Mouse (Mus musculus): ENCODE measurements around the gene Cmc2.

The Cmc2 gene

GRCm38 (mm10) chr8:116921337-116922059, at the start of gene Cmc2, which contains the start of gene Cenpn:
Cmc2 (minus strand) TSS chr8:116921455.
Cenpn (plus strand) TSS chr8:116921730.
- CTCF ChIA-PET, result interaction anchor here (0.9 kb wide), 1 partner anchor 69 kb away, joined by 3 read pairs; no protein-coding TSS in a partner anchor

GRCm38 (mm10) chr8:116969531-116969930, 48.3 kb upstream of the Cmc2 start:
- CTCF ChIA-PET, result no interaction called here

- CTCF ChIA-PET, result no interaction called here
Measured at GRCm38 (mm10) chr8:116954415-116954814, 33.2 kb upstream of the Cmc2 start.

DNA sequence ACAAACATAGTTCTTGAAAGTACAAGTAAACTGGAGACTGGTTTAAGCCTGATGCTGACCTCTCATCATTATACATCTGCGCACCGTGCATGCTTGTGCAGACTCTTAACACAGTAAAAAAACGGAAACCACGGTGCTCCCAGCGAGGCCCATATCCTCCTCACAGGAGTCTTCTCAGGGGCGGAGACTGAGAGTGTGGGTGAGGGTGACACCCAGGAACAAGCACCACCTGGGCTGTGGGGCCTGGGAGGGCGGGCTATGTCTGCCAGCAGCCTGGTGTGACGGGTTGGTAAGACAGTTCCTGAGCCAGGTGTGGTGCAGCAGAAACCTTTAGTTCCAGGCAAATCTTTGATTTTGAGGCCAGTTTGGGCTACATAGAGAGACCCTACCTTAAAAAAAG, 31.2 kb upstream of the Cmc2 start:
- CTCF ChIA-PET, result no interaction called here

GRCm38 (mm10) chr8:116951778-116952177, 30.5 kb upstream of the Cmc2 start:
- CTCF ChIA-PET, result no interaction called here

DNA sequence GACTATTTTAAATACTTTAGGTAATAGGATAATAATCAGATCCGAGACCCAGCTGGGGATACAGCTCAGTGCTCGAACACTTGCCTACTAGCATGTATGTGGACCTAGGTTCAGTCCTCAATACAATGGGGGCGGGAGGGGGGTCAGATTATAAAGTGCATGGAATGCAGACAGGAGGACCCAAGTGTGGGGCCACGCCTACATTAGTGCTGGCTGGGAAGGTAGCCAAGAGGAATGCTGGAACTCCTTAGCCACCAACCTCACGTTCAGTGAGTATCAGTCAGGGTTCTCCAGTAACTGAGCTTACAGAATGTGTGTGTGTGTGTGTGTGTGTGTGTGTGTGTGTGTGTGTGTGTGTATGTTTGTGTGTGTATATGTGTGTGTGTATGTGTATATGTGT, 30.1 kb upstream of the Cmc2 start:
- CTCF ChIA-PET, result no interaction called here

GRCm38 (mm10) chr8:116947589-116947988, 26.3 kb upstream of the Cmc2 start:
- CTCF ChIA-PET, result no interaction called here

GRCm38 (mm10) chr8:116946851-116947250, 25.6 kb upstream of the Cmc2 start:
- CTCF ChIA-PET, result interaction anchor here (0.6 kb wide), 1 partner anchor 74 kb away, joined by 4 read pairs; no protein-coding TSS in a partner anchor

- CTCF ChIA-PET, result no interaction called here
Measured at GRCm38 (mm10) chr8:116946268-116946838, 25.1 kb upstream of the Cmc2 start.

GRCm38 (mm10) chr8:116945169-116945910, 24.1 kb upstream of the Cmc2 start:
- CTCF ChIA-PET, result no interaction called here

- CTCF ChIA-PET, result no interaction called here
Measured at GRCm38 (mm10) chr8:116944385-116944696, 23.1 kb upstream of the Cmc2 start.

DNA sequence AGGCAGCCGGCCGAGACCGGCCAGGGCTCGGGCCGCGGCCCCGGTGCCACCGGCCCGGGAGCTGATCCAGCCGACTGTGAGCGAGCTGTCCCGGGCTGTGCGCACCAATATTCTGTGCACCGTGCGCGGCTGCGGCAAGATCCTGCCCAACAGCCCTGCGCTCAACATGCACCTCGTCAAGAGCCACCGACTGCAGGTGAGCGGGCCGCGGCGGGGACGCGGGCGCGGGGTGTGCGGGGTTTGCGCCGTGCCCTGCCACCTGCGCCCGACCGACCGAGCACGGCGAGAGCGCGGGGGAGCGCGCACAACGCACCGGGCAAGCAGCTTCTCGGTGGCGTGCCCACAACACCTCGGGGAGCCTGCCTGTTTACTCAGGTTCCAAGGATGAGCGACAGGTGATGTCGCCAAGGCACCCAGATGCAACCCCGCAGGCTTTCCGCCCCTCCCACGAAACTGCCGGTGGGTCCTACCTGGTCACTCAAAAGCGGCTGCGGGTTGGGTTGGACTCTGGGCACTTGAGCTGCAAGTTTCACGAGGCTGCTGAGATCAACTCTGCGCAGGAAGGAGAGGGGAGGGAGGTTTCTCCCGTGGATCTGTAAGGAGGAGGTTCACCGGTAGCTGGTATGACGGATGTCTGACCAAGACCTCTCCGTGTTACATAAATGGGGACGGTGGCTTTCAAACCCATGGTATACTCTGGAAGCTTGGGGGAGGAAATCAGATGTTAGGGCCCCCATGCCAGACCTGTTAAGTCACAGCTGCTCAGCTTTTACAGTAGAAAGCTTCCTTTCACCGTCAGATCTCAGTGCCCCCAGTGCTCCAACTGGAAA, 22.5 kb upstream of the Cmc2 start:
- CTCF ChIA-PET, result no interaction called here

DNA sequence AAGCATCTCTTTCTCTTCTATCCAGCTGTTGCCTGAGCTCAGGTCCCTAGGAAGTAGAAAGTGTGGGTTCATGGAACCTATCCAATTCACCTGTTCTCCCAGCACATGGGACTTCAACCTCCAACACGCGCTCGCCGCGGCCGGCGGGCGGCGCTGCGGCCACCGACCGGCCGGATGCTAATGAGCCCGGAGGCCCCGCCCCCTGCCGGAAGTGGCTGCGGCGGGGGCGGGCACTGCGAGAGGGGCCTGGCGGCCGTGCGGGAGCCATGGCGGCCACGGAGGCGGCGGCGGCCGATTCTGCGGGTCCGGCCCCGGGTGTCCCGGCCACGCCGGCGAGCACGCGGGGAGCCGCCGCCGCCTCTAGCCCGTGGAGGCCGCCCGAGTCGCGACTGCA, 21.9 kb upstream of the Cmc2 start, which contains the start of gene Atmin:
Atmin (plus strand) TSS at position 233 of the 394 bp plus-strand sequence.
- CTCF ChIA-PET, result no interaction called here

DNA sequence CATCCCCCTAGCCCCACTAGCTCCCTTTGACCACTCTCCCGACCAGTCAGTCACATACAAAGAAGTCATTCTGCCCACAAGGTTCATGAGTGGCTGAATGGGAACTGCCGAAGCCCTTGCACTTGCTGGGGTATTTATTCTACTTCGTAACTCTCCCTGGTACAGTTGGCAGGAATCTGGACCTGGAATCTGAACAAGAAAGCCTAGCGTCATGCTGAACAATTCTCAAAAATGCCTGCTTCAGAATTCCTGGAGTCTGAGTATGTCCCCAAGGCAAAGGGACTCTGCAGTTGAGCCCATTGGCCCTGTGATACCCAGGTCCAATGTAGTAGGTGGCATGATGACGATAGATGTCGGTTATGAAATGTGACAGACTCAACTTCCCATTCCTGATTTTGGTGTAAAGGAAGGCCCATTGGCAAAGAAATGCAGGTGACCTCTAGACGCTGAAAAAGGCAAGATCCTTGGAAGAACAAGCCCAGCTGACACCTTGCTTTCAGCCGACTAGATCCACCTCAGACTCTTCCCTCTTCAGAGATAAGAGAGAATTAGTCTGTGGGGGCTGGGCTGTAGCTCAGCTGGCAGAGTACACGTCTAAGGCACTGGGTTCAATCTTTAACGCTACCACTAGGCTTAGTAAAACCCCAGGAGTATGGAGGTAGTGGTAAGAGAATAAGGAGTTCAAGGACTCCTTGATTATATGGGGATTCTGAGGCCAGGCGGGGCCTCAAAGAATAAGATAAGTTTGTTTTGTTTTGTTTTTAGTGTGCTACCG, 21.2 kb upstream of the Cmc2 start:
- CTCF ChIA-PET, result no interaction called here

- CTCF ChIA-PET, result no interaction called here
Measured at GRCm38 (mm10) chr8:116935506-116935905, 14.3 kb upstream of the Cmc2 start.

DNA sequence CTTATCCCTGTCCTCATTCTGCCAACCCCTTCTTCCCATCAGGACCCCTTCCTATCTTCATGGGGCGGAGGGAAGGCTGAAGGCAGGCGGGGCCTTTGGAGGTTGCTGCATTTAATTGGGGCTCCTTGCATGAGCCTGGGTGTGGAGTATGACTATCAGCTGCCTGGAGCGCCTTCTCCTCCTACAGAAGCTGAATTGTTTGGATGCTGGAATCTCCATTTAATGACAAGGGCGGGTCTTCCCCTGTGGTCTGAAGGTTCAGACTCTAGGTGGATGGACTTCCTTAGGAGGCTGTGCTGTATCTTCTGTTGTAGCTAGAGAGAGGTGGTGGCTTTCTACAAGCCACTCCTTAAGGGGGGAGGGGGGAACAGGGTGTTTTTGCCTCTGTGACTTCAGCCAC, 13.7 kb upstream of the Cmc2 start:
- CTCF ChIA-PET, result interaction anchor here (0.6 kb wide), 1 partner anchor 102 kb away, joined by 24 read pairs; no protein-coding TSS in a partner anchor

DNA sequence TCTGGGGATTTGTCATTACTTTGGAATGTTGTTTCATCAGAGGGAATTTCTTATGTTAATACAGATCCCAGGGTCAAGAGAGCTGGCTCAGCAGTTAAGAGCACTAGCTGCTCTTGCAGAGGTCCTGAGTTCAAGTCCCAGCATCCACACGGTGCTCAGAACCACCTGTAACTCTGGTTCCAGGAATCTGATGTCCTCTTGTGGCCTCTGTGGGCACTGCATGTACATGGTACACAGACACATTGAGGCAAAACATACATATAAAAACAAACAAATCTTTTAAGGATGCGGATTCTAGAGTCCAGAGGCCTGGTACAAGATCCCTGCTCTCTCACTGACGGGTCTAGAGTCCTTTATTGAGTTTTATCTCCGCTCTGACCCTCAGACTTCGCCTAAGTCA, 7.3 kb upstream of the Cmc2 start:
- CTCF ChIA-PET, result interaction anchor here (1.3 kb wide), 1 partner anchor 12 kb away, joined by 12 read pairs; no protein-coding TSS in a partner anchor

GRCm38 (mm10) chr8:116927880-116928279, 6.6 kb upstream of the Cmc2 start:
- CTCF ChIA-PET, result interaction anchor here (0.6 kb wide), 1 partner anchor 43 kb away, joined by 8 read pairs; no protein-coding TSS in a partner anchor

- CTCF ChIA-PET, result no interaction called here
Measured at GRCm38 (mm10) chr8:116923526-116923925, 2.3 kb upstream of the Cmc2 start.

DNA sequence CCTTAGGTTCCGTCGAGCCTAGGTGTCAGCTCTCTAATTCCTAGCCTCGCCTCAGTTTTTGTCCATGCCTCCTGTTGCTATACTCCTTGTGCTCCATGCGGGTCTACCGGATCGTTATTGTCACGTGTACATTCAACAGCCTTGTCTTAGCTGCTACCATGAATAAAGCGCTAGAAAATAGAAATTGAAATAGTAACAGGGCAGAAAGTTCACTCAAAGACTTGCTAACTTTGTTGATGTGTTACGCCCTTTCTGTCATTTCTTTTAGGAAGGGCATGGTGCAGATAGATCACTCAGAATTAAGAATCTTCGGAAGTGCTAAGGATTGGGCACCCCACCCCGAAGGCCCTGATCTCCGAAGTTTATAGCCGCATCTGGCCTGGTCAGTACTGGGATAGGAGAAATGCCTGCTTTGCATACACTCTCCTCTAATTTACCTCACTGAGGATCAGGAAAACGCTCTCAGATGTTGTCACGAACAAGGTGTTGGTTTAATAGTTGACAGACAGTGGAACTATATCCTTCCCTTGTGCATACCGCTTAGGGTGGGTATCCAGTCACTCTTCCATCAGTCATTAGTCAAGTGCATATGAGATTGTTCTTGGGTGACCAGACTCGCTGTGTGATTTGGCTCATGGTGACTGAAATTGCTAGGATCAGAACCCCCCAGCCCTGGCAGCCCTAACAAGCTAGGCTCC, 954 bp upstream of the Cmc2 start:
- CTCF ChIA-PET, result interaction anchor here (0.7 kb wide), 1 partner anchor 12 kb away, joined by 3 read pairs; no protein-coding TSS in a partner anchor
